Mouse (Mus musculus): ENCODE results near the gene Tbx10. TPM values are rescaled to one million over a fixed set of nuclear protein-coding genes. Genes with fewer than 3 reads are reported as not detected.
"Not testable (repeated sequence)": the region's sequence is repeated elsewhere in the genome, so short reads cannot be mapped to it uniquely, and the experiment has no call there.

Tbx10 gene
- polyA plus RNA-seq, 1 experiment from 2014 or later: not detected

DNA sequence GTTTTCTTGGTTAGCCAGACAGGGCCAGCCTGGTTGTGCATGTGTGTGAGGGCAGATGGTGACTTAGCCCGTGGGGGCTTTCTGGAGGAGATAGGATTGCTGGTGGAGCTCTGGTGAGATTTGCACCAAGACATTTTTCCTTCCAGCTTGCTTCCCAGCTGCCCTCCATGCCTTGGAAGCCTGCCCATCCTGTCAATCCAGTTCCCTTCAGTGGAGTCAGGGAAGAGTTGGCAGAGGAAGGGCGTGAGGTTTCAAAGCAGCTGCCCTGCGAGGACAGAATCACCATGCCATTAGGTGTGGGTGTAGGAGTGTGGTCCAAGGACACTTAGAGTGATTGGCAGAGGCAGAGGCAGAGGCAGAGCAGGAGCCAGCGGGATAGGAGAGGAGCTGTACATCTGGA lies 34.1 kb upstream of the Tbx10 start, which contains the start of gene Aldh3b3:
Gene Aldh3b3 (plus strand): TSS at position 176 of the 400 bp plus-strand sequence.
- H3K27me3 ChIP-seq: 0 out of 2 replicates have a peak, but pooled peaks cover 3% of the 10 kb centered on the region
- no peaks in the 10 kb centered on the region for H3K36me3 ChIP-seq (ENCODE audit: poor library complexity, severe bottlenecking)
- H3K4me3 ChIP-seq: no peak within 1 kb of the TSS
- no peaks in the 10 kb centered on the region for H3K4me1 ChIP-seq
- H3K9me3 ChIP-seq (replicated peaks): no peaks in the 10 kb centered on the region
- ATAC-seq: no peak
- H3K27ac ChIP-seq: no peak within 1 kb of the TSS
- H3K4me2 ChIP-seq: no peak within 1 kb of the TSS
- WGBS: 73% methylated on average over 4 of the region's 4 CpGs
- H3K9ac ChIP-seq: no peak within 1 kb of the TSS

DNA sequence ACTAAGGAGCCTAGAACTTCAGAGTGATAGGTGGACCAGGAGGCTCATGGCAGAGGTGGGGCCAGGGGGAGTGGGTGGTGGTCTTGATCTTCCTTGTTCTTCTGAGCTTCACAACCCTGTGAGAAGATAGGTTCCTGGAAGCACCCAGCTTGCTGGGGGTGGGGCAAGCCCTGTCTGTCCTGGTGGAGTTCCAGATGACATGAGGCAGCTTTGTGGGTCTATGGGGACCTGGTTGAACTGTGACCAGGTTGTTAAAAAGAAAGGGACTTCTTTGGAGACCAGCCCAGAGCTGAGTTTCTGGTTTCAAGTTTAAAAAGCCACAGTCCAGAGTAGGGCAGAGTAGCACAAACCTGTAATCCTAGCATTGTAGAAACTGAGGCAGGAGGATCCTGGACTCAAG lies 33.5 kb upstream of the Tbx10 start:
- Histone ChIP-seq H3K36me3 (ENCODE audit: poor library complexity, severe bottlenecking) (no peaks in the 10 kb centered on the region), H3K4me1 (no peaks in the 10 kb centered on the region), H3K27ac (no peak overlapping the region), H3K4me3 (no peak overlapping the region), H3K9ac (no peak overlapping the region), H3K4me2 (no peak overlapping the region), H3K27me3 (0 out of 2 replicates have a peak, but pooled peaks cover 3% of the 10 kb centered on the region), H3K9me3 (replicated peaks) (no peaks in the 10 kb centered on the region)
- ATAC-seq: no peak

DNA sequence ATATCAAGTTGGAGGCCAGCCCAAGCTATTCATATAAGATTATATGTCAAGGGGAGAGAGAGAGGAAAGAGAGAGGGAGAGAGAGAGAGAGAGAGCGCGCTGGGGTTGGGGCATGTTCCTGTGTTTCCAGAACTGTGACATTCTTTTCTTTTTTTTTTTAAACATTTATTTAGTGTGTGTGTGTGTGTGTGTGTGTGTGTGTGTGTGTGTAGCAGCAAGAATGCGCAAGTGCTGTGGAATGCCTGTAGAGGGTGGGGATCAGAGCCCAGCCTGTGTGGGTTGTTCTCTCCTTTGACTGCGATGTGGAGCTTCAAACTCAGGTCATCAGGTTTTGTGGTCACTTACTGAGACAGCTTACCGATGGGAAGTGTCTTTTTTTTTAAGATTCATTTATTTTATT lies 32.3 kb upstream of the Tbx10 start:
- Histone ChIP-seq H3K9me3 (replicated peaks) (no peaks in the 10 kb centered on the region), H3K9ac (no peak overlapping the region), H3K4me2 (no peak overlapping the region), H3K36me3 (ENCODE audit: poor library complexity, severe bottlenecking) (no peaks in the 10 kb centered on the region), H3K4me1 (no peaks in the 10 kb centered on the region), H3K4me3 (no peak overlapping the region), H3K27ac (no peak overlapping the region), H3K27me3 (0 out of 2 replicates have a peak, but pooled peaks cover 3% of the 10 kb centered on the region)
- WGBS: 88% methylated on average over 5 of the region's 5 CpGs
- no peak for ATAC-seq

DNA sequence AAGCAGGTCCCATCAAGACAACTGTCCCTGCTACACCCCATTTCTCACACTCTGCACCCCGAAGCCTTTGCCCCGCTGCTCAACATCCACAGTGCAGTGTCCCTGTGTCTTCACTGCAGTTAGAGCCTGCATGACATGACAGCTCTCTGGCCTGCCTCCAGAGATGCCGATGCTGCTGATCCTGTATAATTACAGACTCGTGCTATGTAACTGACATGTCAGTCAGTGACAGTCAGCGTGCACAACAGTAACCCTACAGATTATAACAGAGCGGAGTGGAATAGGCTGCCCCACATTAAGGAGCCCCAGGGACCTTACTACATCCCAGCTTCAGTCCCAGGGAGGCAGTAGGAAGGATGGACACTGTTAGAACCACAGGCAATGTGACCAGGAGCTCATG lies 30.7 kb upstream of the Tbx10 start:
- not testable (repeated sequence) for H3K9ac ChIP-seq; H3K9me3 ChIP-seq (replicated peaks); H3K27me3 ChIP-seq; H3K4me3 ChIP-seq; H3K4me2 ChIP-seq; H3K27ac ChIP-seq; H3K4me1 ChIP-seq; H3K36me3 ChIP-seq (ENCODE audit: poor library complexity, severe bottlenecking)
- ATAC-seq: peak; percentile 33; the same call in 1 of the 2 replicates
- 79% methylated on average over 6 of the region's 6 CpGs for WGBS

DNA sequence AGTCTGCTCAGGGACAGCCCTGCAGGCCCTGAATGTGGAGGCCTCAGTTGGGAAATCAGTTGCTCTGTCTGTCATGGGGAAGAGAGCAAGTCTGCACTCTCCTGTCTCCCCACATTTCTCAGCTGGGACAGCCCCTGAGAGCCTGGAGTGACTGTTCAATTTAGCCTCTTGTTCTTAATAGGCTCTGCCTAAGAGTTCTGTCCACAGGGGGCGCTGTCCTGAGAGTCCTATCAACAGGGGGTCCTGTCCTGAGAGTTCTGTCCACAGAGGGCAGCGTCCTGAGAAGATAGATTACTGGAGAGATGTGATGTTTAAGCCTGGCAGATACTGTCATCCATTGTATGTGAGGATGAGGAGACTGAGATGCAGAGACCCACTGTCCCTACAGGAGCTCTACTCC lies 30.1 kb upstream of the Tbx10 start:
- Histone ChIP-seq H3K4me1 (no peaks in the 10 kb centered on the region), H3K27ac (no peak overlapping the region), H3K4me3 (no peak overlapping the region), H3K4me2 (no peak overlapping the region), H3K36me3 (ENCODE audit: poor library complexity, severe bottlenecking) (no peaks in the 10 kb centered on the region), H3K9ac (no peak overlapping the region), H3K9me3 (replicated peaks) (no peaks in the 10 kb centered on the region), H3K27me3 (no peaks in the 10 kb centered on the region)
- ATAC-seq: no peak
- 14% methylated on average over 2 of the region's 2 CpGs for WGBS

DNA sequence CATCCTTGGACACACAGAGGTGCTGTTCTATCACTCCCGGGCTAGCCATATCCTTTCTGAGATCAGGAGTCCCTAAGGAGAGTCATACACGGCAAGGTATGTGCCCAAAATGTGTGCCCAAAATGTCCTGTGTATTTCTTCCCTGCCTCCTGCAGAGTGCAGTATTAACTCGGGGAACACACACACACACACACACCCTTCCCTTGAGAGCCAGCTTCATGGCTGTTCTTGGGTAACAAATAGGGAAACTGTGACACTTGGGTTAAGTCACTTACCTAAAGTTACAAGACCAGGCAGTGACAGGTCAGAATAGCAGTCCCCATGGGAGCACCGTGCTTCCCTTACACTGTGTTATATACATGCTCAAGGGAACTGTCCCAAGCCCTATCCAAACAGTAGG lies 28.5 kb upstream of the Tbx10 start:
- Histone ChIP-seq H3K9ac (no peak overlapping the region), H3K4me1 (no peaks in the 10 kb centered on the region), H3K4me2 (no peak overlapping the region), H3K9me3 (replicated peaks) (no peaks in the 10 kb centered on the region), H3K36me3 (ENCODE audit: poor library complexity, severe bottlenecking) (no peaks in the 10 kb centered on the region), H3K27me3 (no peaks in the 10 kb centered on the region), H3K4me3 (no peak overlapping the region), H3K27ac (no peak overlapping the region)
- ATAC-seq: no peak
- WGBS: 81% methylated on average over 4 of the region's 4 CpGs

DNA sequence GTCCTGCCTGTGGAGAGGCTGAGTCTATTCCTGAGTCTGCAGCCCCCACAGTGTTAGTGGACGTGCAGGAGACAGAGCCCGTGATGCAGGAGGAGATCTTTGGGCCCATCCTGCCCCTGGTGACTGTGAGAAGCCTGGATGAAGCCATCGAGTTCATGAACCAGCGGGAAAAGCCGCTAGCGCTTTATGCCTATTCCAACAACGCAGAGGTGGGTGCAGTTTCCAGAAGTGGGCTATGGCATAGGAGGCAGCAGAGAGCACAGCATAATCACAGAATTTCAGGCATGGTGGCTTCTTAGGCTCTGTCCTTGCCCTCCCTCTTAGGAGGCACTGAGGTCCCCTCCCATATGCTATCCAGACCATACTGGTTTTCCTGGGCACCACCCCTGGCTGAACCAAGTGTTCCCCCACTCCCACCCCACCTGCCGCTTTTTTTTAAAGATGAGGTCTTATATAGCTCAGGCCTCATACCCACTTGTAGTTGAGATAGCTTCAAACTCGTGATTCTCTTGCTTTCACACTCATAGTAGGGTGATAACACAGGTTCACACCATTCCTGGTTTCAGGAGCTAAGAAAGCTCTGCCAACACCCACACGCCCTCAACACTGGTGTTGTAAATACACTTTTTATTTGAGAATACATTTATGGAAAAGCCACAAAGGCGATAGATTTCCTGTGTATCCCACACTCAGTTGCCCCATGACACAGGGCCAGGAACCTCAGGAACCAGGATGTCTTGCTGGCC lies 26.0 kb upstream of the Tbx10 start:
- Histone ChIP-seq H3K4me3 (no peak overlapping the region), H3K4me2 (no peak overlapping the region), H3K36me3 (ENCODE audit: poor library complexity, severe bottlenecking) (no peaks in the 10 kb centered on the region), H3K27ac (no peak overlapping the region), H3K9me3 (replicated peaks) (no peaks in the 10 kb centered on the region), H3K27me3 (no peaks in the 10 kb centered on the region), H3K4me1 (no peaks in the 10 kb centered on the region), H3K9ac (no peak overlapping the region)
- 69% methylated on average over 11 of the region's 11 CpGs for WGBS
- no peak for ATAC-seq

DNA sequence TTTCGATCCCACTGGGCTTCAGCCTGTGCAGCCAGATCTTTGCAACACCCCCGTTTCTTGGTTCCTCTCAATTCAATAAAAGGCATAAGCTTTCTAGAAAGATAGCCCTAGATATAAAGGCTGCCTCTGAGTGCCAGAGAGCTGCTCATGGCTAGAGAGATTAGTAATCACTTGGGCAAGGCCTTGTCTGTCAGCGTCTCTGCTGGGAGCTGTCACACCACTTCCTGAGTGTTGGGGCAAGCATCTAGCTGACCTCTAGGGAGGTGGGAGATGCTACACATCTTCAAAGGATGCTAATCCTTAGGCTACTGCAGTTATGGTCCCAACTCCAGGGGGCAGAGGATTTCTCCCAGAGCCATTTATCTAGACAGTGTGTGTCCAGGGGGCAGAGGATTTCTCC lies 25.3 kb upstream of the Tbx10 start:
- no peak overlapping the region for H3K4me2 ChIP-seq
- no peak for ATAC-seq
- no peak overlapping the region for H3K27ac ChIP-seq
- H3K27me3 ChIP-seq: no peaks in the 10 kb centered on the region
- no peaks in the 10 kb centered on the region for H3K9me3 ChIP-seq (replicated peaks)
- H3K4me3 ChIP-seq: no peak overlapping the region
- H3K4me1 ChIP-seq: no peaks in the 10 kb centered on the region
- no peaks in the 10 kb centered on the region for H3K36me3 ChIP-seq (ENCODE audit: poor library complexity, severe bottlenecking)
- no peak overlapping the region for H3K9ac ChIP-seq
- WGBS: 79% methylated on average over 3 of the region's 3 CpGs

DNA sequence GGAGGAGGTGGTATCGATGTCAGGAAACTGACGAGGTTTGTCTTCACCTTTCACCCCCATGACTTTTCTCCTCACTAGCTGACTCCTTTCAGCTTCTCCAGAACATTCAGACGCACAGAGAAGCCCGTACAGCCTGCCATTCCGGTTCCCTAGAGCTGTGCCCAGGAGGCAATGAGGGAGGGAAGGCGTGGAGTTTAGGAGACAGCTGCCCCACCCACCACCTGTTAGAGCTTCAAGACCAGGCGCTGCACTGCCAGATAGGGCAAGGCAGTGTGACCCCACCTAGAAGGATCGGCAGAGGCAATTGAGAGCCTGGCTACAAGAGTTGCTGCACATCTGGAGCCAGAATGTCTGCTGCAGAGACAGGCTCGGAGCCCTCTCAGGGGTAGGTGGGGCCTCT lies 20.3 kb upstream of the Tbx10 start, which contains the start of gene Aldh3b2:
Gene Aldh3b2 (plus strand): TSS at position 100 of the 400 bp plus-strand sequence.
- WGBS: 64% methylated on average over 9 of the region's 9 CpGs
- Histone ChIP-seq H3K36me3 (ENCODE audit: poor library complexity, severe bottlenecking) (no peaks in the 10 kb centered on the region), H3K9me3 (replicated peaks) (no peaks in the 10 kb centered on the region), H3K4me3 (no peak within 1 kb of the TSS), H3K9ac (no peak within 1 kb of the TSS), H3K4me2 (no peak within 1 kb of the TSS), H3K27ac (no peak within 1 kb of the TSS), H3K27me3 (no peaks in the 10 kb centered on the region), H3K4me1 (no peaks in the 10 kb centered on the region)
- no peak for ATAC-seq

DNA sequence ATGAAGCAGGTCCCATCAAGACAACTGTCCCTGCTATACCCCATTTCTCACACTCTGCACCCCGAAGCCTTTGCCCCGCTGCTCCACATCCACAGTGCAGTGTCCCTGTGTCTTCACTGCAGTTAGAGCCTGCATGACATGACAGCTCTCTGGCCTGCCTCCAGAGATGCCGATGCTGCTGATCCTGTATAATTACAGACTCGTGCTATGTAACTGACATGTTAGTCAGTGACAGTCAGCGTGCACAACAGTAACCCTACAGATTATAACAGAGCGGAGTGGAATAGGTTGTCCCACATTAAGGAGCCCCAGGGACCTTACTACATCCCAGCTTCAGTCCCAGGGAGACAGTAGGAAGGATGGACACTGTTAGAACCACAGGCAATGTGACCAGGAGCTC lies 17.9 kb upstream of the Tbx10 start:
- ATAC-seq; H3K4me3 ChIP-seq; H3K4me1 ChIP-seq; H3K9ac ChIP-seq; H3K4me2 ChIP-seq; H3K27me3 ChIP-seq; H3K9me3 ChIP-seq (replicated peaks); H3K27ac ChIP-seq; H3K36me3 ChIP-seq (ENCODE audit: poor library complexity, severe bottlenecking): not testable (repeated sequence)
- 69% methylated on average over 6 of the region's 6 CpGs for WGBS

DNA sequence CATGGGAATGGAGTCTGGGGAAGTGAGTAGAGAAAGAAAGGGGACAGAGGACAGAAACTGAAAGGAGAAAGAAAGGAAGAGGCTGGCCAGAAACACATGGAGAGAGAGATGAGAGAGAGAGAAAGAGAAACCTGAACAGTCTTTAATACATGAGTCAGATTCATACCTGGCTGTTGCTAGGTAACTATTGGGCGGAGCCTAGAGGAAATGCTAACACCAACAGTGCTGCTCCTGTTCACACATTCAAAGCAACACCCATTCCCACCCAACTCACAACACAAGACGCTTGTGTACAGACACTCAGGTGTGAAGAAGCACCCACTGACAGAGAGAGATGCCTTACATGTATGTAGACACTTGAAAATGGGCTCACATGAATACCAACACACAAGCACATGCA lies 16.7 kb upstream of the Tbx10 start:
- 74% methylated on average over 2 of the region's 2 CpGs for WGBS
- no peak overlapping the region for H3K4me3 ChIP-seq
- no peak for ATAC-seq

DNA sequence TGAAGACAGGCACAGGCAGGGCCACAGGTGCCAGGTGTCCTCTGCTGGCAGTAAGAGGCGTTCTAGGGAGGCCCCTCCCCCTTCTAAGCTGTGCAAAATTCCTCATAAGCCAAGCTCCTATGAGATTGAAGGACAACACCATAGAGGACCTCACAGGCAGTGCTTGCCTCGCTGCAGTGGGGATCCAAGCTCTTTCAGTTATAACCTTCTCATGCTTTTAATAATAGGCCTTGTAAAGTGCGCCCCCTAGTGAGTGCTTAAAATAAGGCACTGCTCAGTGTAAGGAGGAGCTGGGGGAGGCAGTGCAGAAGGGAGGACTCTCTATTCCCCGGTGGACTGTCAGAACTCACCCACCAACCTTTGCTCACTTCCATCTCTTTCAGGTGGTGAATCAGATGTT lies 12.2 kb upstream of the Tbx10 start:
- Histone ChIP-seq H3K4me1 (0 out of 2 replicates have a peak, but pooled peaks cover 4% of the 10 kb centered on the region), H3K9ac (no peak overlapping the region), H3K9me3 (replicated peaks) (no peaks in the 10 kb centered on the region), H3K36me3 (ENCODE audit: poor library complexity, severe bottlenecking) (no peaks in the 10 kb centered on the region), H3K4me3 (no peak overlapping the region), H3K27ac (no peak overlapping the region), H3K4me2 (no peak overlapping the region), H3K27me3 (no peaks in the 10 kb centered on the region)
- 14% methylated on average over 4 of the region's 4 CpGs for WGBS
- peak; percentile 65 for ATAC-seq

More for the DNA sequence above, 16.7 kb upstream of the Tbx10 start:
- H3K4me2 ChIP-seq: no peak overlapping the region
- no peak overlapping the region for H3K27ac ChIP-seq
- H3K4me1 ChIP-seq: no peaks in the 10 kb centered on the region
- H3K36me3 ChIP-seq (ENCODE audit: poor library complexity, severe bottlenecking): no peaks in the 10 kb centered on the region
- no peaks in the 10 kb centered on the region for H3K27me3 ChIP-seq
- no peaks in the 10 kb centered on the region for H3K9me3 ChIP-seq (replicated peaks)
- no peak overlapping the region for H3K9ac ChIP-seq

DNA sequence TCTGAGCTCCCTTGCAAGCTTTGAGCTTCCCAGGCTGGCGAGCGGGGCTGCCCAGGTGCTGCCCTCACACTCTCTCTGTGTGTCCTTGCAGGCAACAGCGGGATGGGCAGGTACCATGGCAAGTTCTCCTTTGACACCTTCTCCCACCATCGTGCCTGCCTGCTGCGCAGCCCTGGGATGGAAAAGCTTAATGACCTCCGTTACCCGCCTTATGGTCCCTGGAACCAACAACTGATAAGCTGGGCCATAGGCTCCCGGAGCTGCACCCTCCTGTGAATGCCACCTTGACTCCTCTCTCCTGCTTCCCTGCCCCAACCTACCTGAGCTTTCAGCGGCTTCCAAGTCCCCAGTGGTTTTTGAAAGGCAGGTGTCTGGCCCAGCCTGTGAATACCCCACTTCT lies 11.6 kb upstream of the Tbx10 start:
- Histone ChIP-seq H3K27ac (no peak overlapping the region), H3K36me3 (ENCODE audit: poor library complexity, severe bottlenecking) (no peaks in the 10 kb centered on the region), H3K27me3 (no peaks in the 10 kb centered on the region), H3K9me3 (replicated peaks) (no peaks in the 10 kb centered on the region), H3K4me1 (0 out of 2 replicates have a peak, but pooled peaks cover 4% of the 10 kb centered on the region), H3K4me3 (no peak overlapping the region), H3K4me2 (no peak overlapping the region), H3K9ac (no peak overlapping the region)
- WGBS: 86% methylated on average over 9 of the region's 9 CpGs
- no peak for ATAC-seq

Data from forebrain, embryonic 13.5 days (tissue).